Mouse (Mus musculus) heart, embryonic 13.5 days (tissue): ENCODE measurements around the gene Rpusd3. TPM values are rescaled to one million over a fixed set of nuclear protein-coding genes. Genes with fewer than 3 reads are reported as not detected.

ENCODE experiments used
- ATAC-seq: fragments of 200-750 bp; cut with Nextera tagmentation; 2 replicates; pipeline ENCODE4 v1.8.0; 2017; ENCODE audit warnings: moderate TSS enrichment; ENCODE audit not compliant: insufficient number of reproducible peaks, low FRiP score, low TSS enrichment; ENCODE audit errors: extremely low read depth
- H3K27ac ChIP-seq: fragments of 300-500 bp; sonication (generic); replicated peaks from 2 replicates; pipeline ENCODE4 v1.5.1; 2015; ENCODE audit warnings: moderate library complexity, mild to moderate bottlenecking, inconsistent platforms
- H3K27me3 ChIP-seq: fragments of 300-500 bp; sonication (generic); replicated peaks from 2 replicates; pipeline ENCODE4 v1.6.1; 2015; ENCODE audit warnings: mild to moderate bottlenecking, inconsistent platforms
- H3K36me3 ChIP-seq: fragments of 300-500 bp; sonication (generic); 2 replicates; pipeline ENCODE4 v1.6.1; 2015; ENCODE audit warnings: mild to moderate bottlenecking, inconsistent platforms
- H3K4me1 ChIP-seq: fragments of 300-500 bp; sonication (generic); 2 replicates; pipeline ENCODE4 v1.6.1; 2015; ENCODE audit warnings: inconsistent platforms
- H3K4me2 ChIP-seq: fragments of 300-500 bp; sonication (generic); 2 replicates; pipeline ENCODE4 v1.6.1; 2015; ENCODE audit warnings: inconsistent platforms, mild to moderate bottlenecking, moderate library complexity
- H3K4me3 ChIP-seq: fragments of 300-500 bp; sonication (generic); 2 replicates; pipeline ENCODE4 v1.5.1; 2015; ENCODE audit warnings: moderate library complexity, mild to moderate bottlenecking, inconsistent platforms
- H3K9ac ChIP-seq: fragments of 300-500 bp; sonication (generic); 2 replicates; pipeline ENCODE4 v1.6.1; 2015; ENCODE audit warnings: inconsistent platforms, mild to moderate bottlenecking, moderate library complexity
- H3K9me3 ChIP-seq: fragments of 300-500 bp; sonication (generic); 2 replicates; pipeline ENCODE4 v1.6.1; 2016; ENCODE audit warnings: inconsistent platforms
- WGBS: fragments of 180-500 bp; shearing (Covaris S2); methylation state at CpG from one replicate; pipeline ENCODE4 v1.1.7; 2015; ENCODE audit warnings: mixed read lengths; 5-methylcytosine and 5-hydroxymethylcytosine counted together
- microRNA-seq: library from miRNA; unstranded; fragments of <30 nt; microRNA quantifications from one replicate; pipeline ENCODE4, GENCODE M21; 2016
- polyA plus RNA-seq: library from polyadenylated mRNA; unstranded; fragments of >200 nt; fragmentation: Nextera tagmentation; extraction: Ambion mirVana; gene quantifications from 2 replicates; pipeline ENCODE4 v1.2.1, GENCODE M21; 2015

The Rpusd3 gene
- polyA plus RNA-seq, 1 experiment from 2014 or later = 13.6 TPM

DNA sequence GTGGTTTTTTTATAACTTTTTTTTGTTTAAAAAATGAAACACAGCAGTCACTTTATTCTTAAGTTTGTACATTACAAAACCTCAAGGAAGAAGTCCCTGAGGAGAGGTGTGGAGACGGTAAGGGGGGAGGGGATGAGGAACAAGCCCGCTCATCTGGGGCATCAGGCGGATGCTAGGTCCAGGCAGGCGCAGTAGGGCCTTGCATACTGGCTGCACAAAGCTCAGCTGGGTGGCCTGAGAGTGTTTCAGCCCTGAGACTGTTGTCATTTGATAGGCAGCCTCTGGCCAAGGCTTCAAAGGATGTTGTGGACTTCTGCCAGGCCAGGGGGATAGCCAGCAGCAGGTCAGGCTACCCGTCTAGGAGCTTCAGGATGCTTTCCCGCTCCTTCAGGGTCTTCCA lies 52.5 kb downstream of the Rpusd3 start:
- Histone ChIP-seq H3K36me3 (peaks cover 54% of the 10 kb centered on the region), H3K4me2 (no peak overlapping the region), H3K4me1 (no peaks in the 10 kb centered on the region), H3K9me3 (no peaks in the 10 kb centered on the region), H3K4me3 (no peak overlapping the region), H3K27me3 (no peaks in the 10 kb centered on the region), H3K27ac (no peak overlapping the region), H3K9ac (no peak overlapping the region)
- ATAC-seq = no peak
- 86% methylated on average over 6 of the region's 6 CpGs for WGBS

Small RNAs within 50 kb of the gene (microRNA-seq; reads per million reads assigned to microRNA genes)
- not detected for gene Gm24387

Other genes starting within 250 kb of the Rpusd3 start
- gene Lhfpl4, start 224.0 kb downstream of the Rpusd3 start, polyA plus RNA-seq = 0.36 and 0.62 TPM in 2 replicates
- gene Mtmr14, start 181.5 kb downstream of the Rpusd3 start, polyA plus RNA-seq = 23.5 and 23.6 TPM in 2 replicates
- 0.22 TPM in 1 of 2 replicates, not detected in the other for gene Cpne9, start 137.0 kb downstream of the Rpusd3 start, polyA plus RNA-seq
- 11.1 and 11.6 TPM in 2 replicates for gene Brpf1, start 112.2 kb downstream of the Rpusd3 start, polyA plus RNA-seq
- gene Ogg1, start 92.4 kb downstream of the Rpusd3 start, polyA plus RNA-seq = 9.5 and 11.6 TPM in 2 replicates
- gene Camk1, start 75.4 kb downstream of the Rpusd3 start, polyA plus RNA-seq = 109 and 115 TPM in 2 replicates
- gene Tada3, start 41.5 kb downstream of the Rpusd3 start, polyA plus RNA-seq = 39.6 and 41.5 TPM in 2 replicates
- gene Arpc4, start 41.2 kb downstream of the Rpusd3 start, polyA plus RNA-seq = 264 and 283 TPM in 2 replicates
- 1.7 and 2.0 TPM in 2 replicates for gene Ttll3, start 30.1 kb downstream of the Rpusd3 start, polyA plus RNA-seq
- gene Cidec, start 16.4 kb upstream of the Rpusd3 start, polyA plus RNA-seq = not detected in 2 replicates
- 59.5 and 67.6 TPM in 2 replicates for gene Jagn1, start 23.2 kb upstream of the Rpusd3 start, polyA plus RNA-seq
- 1.1 and 1.2 TPM in 2 replicates for gene Il17re, start 39.1 kb upstream of the Rpusd3 start, polyA plus RNA-seq
- 4.4 and 6.7 TPM in 2 replicates for gene Il17rc, start 52.1 kb upstream of the Rpusd3 start, polyA plus RNA-seq
- gene Creld1, start 64.0 kb upstream of the Rpusd3 start, polyA plus RNA-seq = 37.6 and 46.9 TPM in 2 replicates
- 0.20 and 0.36 TPM in 2 replicates for gene Prrt3, start 82.6 kb upstream of the Rpusd3 start, polyA plus RNA-seq
- gene Emc3, start 112.3 kb upstream of the Rpusd3 start, polyA plus RNA-seq = 76.5 and 86.7 TPM in 2 replicates
- gene Fancd2, start 112.3 kb upstream of the Rpusd3 start, polyA plus RNA-seq = 7.7 and 8.0 TPM in 2 replicates
- gene Fancd2os, start 181.4 kb upstream of the Rpusd3 start, polyA plus RNA-seq = 0.13 TPM in 1 of 2 replicates, not detected in the other
- 162 and 177 TPM in 2 replicates for gene Brk1, start 185.4 kb upstream of the Rpusd3 start, polyA plus RNA-seq
- gene Vhl, start 204.6 kb upstream of the Rpusd3 start, polyA plus RNA-seq = 24.2 and 28.9 TPM in 2 replicates
- 5.2 and 6.2 TPM in 2 replicates for gene Irak2, start 219.1 kb upstream of the Rpusd3 start, polyA plus RNA-seq